Mouse (Mus musculus) neural tube, embryonic 13.5 days (tissue): ENCODE results near the gene Sdf4. TPM values are rescaled to one million over a fixed set of nuclear protein-coding genes. Genes with fewer than 3 reads are reported as not detected.

ENCODE experiments used
- ATAC-seq: fragments of 200-750 bp; cut with Nextera tagmentation; 2 replicates; pipeline ENCODE4 v1.8.0; 2017; ENCODE audit warnings: low read depth, mild to moderate bottlenecking, moderate TSS enrichment, moderate library complexity
- H3K27ac ChIP-seq: fragments of 300-500 bp; sonication (generic); replicated peaks from 2 replicates; pipeline ENCODE4 v1.5.1; 2015; ENCODE audit warnings: moderate library complexity, mild to moderate bottlenecking, inconsistent platforms
- H3K27me3 ChIP-seq: fragments of 300-500 bp; sonication (generic); 2 replicates; pipeline ENCODE4 v1.6.1; 2015; ENCODE audit warnings: mild to moderate bottlenecking, inconsistent platforms
- H3K36me3 ChIP-seq: fragments of 300-500 bp; sonication (generic); 2 replicates; pipeline ENCODE4 v1.6.1; 2015; ENCODE audit warnings: mild to moderate bottlenecking, inconsistent platforms
- H3K4me1 ChIP-seq: fragments of 300-500 bp; sonication (generic); replicated peaks from 2 replicates; pipeline ENCODE4 v1.6.1; 2015; ENCODE audit warnings: inconsistent platforms
- H3K4me2 ChIP-seq: fragments of 300-500 bp; sonication (generic); 2 replicates; pipeline ENCODE4 v1.6.1; 2015; ENCODE audit warnings: inconsistent platforms, mild to moderate bottlenecking, moderate library complexity
- H3K4me3 ChIP-seq: fragments of 300-500 bp; sonication (generic); 2 replicates; pipeline ENCODE4 v1.5.1; 2015; ENCODE audit warnings: mild to moderate bottlenecking, inconsistent platforms
- H3K9ac ChIP-seq: fragments of 300-500 bp; sonication (generic); 2 replicates; pipeline ENCODE4 v1.6.1; 2015; ENCODE audit warnings: moderate library complexity, mild to moderate bottlenecking, inconsistent platforms
- H3K9me3 ChIP-seq: fragments of 300-500 bp; sonication (generic); 2 replicates; pipeline ENCODE4 v1.6.1; 2016; ENCODE audit warnings: inconsistent platforms
- WGBS: fragments of 180-500 bp; shearing (Covaris S2); methylation state at CpG from one replicate; pipeline ENCODE4 v1.1.7; 2015; 5-methylcytosine and 5-hydroxymethylcytosine counted together
- polyA plus RNA-seq: library from polyadenylated mRNA; unstranded; fragments of >200 nt; fragmentation: Nextera tagmentation; extraction: Ambion mirVana; gene quantifications from 2 replicates; pipeline ENCODE4 v1.2.1, GENCODE M21; 2015

Gene Sdf4
- polyA plus RNA-seq, 1 experiment from 2014 or later, result 132 TPM

- Histone ChIP-seq H3K9me3 (no peaks in the 10 kb centered on the region), H3K4me2 (no peak overlapping the region), H3K9ac (no peak overlapping the region), H3K4me3 (no peak overlapping the region), H3K27me3 (no peaks in the 10 kb centered on the region), H3K36me3 (peaks cover 16% of the 10 kb centered on the region), H3K27ac (no peak overlapping the region), H3K4me1 (no peaks in the 10 kb centered on the region)
- 78% methylated on average over 5 of the region's 5 CpGs for WGBS
- no peak for ATAC-seq
Observed at GRCm38 (mm10) chr4:155970286-155970685, 22.4 kb upstream of the Sdf4 start.

- Histone ChIP-seq H3K27ac (no peak overlapping the region), H3K4me3 (no peak overlapping the region), H3K4me2 (no peak overlapping the region), H3K27me3 (no peaks in the 10 kb centered on the region), H3K36me3 (no peaks in the 10 kb centered on the region), H3K9ac (no peak overlapping the region), H3K9me3 (peaks cover 2% of the 10 kb centered on the region; the same call in 1 of the 2 replicates), H3K4me1 (no peaks in the 10 kb centered on the region)
- ATAC-seq, result no peak
- WGBS, result 65% methylated on average over 6 of the region's 6 CpGs
Observed at GRCm38 (mm10) chr4:155972651-155973050, 20.0 kb upstream of the Sdf4 start.

- no peak overlapping the region for H3K9ac ChIP-seq
- H3K4me3 ChIP-seq, result no peak overlapping the region
- no peak overlapping the region for H3K4me2 ChIP-seq
- no peaks in the 10 kb centered on the region for H3K36me3 ChIP-seq
- H3K9me3 ChIP-seq, result peaks cover 2% of the 10 kb centered on the region; the same call in 1 of the 2 replicates
- ATAC-seq, result no peak
- no peaks in the 10 kb centered on the region for H3K4me1 ChIP-seq
- 77% methylated on average over 2 of the region's 2 CpGs for WGBS
- H3K27me3 ChIP-seq, result no peaks in the 10 kb centered on the region
- H3K27ac ChIP-seq, result no peak overlapping the region
Observed at GRCm38 (mm10) chr4:155973239-155973638, 19.4 kb upstream of the Sdf4 start.

DNA sequence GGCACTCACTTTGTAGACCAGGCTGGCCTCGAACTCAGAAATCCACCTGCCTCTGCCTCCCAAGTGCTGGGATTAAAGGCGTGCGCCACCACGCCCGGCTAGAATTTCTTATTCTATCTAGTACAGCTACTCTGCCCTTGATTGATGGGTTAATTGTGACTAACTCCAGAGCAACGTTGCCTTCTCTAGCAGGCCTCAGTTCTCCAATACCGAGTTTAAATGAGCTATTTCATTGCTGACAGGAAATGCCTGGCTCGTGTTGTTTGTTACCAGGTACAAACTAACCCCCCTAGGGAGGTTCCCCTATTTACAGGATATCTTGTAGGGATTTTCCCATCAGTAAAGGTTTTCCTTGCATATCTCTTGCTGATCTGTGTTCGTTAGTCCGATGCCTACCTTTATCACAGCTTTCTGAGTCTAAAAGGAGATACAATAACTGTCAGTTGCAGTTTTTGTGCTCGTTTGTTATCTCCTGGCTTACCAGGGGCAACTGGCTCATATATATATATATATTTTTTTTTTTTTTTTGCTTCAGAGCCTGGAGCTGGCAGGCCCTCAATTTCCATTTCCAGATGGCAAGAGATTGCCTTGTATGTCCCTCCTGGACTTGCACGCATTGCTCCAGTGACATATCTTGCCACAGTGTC is 11.1 kb upstream of the Sdf4 start:
- Histone ChIP-seq H3K27me3 (no peaks in the 10 kb centered on the region), H3K4me1 (0 out of 2 replicates have a peak, but pooled peaks cover 8% of the 10 kb centered on the region), H3K36me3 (no peaks in the 10 kb centered on the region), H3K9me3 (peaks cover 2% of the 10 kb centered on the region; the same call in 1 of the 2 replicates), H3K27ac (no peak overlapping the region), H3K4me3 (no peak overlapping the region), H3K9ac (no peak overlapping the region), H3K4me2 (no peak overlapping the region)
- no peak for ATAC-seq
- 79% methylated on average over 12 of the region's 12 CpGs for WGBS

DNA sequence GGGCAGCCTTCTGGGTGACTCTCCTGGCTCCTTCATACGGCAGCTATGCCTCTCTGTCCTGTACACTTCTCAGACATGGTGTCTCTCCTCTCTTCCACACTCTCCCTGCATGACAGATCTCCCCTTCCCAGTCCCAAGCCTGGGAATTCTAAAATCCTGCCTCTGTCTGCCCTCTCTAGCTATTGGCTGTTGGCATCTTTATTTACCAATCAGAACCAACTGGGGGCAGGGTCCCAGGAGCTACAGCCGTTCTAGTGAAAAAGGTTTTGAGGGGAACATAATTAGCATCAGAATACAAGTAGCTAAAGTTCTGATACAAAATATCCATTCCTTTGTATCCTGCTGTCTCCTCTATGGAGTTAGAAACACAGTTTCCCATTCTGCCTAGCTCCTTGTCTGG is 8.9 kb upstream of the Sdf4 start:
- no peak for ATAC-seq
- WGBS, result 16% methylated on average over 2 of the region's 2 CpGs
- Histone ChIP-seq H3K4me3 (no peak overlapping the region), H3K4me1 (0 out of 2 replicates have a peak, but pooled peaks cover 8% of the 10 kb centered on the region), H3K4me2 (no peak overlapping the region), H3K9me3 (no peaks in the 10 kb centered on the region), H3K9ac (no peak overlapping the region), H3K27ac (no peak overlapping the region), H3K27me3 (no peaks in the 10 kb centered on the region), H3K36me3 (no peaks in the 10 kb centered on the region)

- Histone ChIP-seq H3K27me3 (no peaks in the 10 kb centered on the region), H3K4me2 (peak overlapping the region; percentile 99), H3K36me3 (peaks cover 4% of the 10 kb centered on the region; the same call in 1 of the 2 replicates), H3K9ac (peak overlapping the region; percentile 83), H3K27ac (peak overlapping the region; percentile 95), H3K4me3 (peak overlapping the region; percentile 76), H3K9me3 (no peaks in the 10 kb centered on the region), H3K4me1 (peaks cover 46% of the 10 kb centered on the region)
- ATAC-seq, result 0 out of 2 replicates have a peak, but pooled peaks have one; percentile 0
- WGBS, result 90% methylated on average over 22 of the region's 22 CpGs
Observed at GRCm38 (mm10) chr4:155991211-155991907, 1.3 kb upstream of the Sdf4 start.

DNA sequence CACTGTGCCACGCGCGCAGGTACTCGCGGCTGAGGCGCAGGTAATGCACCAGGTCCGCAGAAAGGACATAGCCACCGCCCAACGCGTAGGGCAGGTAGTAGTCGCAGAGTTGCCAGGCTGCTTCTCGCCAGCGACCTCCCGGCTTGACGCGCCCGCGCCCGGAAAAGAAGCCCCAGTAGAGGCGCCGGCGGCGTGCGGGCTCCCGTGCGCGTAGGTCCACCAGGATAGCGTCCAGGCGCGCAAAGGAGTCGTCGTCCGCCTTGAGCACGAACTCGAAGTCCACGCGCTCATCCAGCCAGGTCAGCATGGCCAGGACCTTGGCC is 803 bp upstream of the Sdf4 start:
- WGBS, result 30% methylated on average over 37 of the region's 37 CpGs
- ATAC-seq, result peak; percentile 14; the same call in 1 of the 2 replicates

GRCm38 (mm10) chr4:155992906-155993547 is 355 bp downstream of the Sdf4 start:
- peak; percentile 87 for ATAC-seq
- Histone ChIP-seq H3K27ac (peak overlapping the region; percentile 96), H3K4me2 (peak overlapping the region; percentile 78), H3K4me3 (peak overlapping the region; percentile 76), H3K4me1 (peaks cover 49% of the 10 kb centered on the region), H3K36me3 (peaks cover 21% of the 10 kb centered on the region), H3K9ac (peak overlapping the region; percentile 78), H3K9me3 (no peaks in the 10 kb centered on the region), H3K27me3 (no peaks in the 10 kb centered on the region)
- WGBS, result 0% methylated on average over 70 of the region's 70 CpGs

More for the DNA sequence above, 803 bp upstream of the Sdf4 start:
- Histone ChIP-seq H3K9ac (peak overlapping the region; percentile 83), H3K36me3 (peaks cover 9% of the 10 kb centered on the region), H3K4me1 (peaks cover 49% of the 10 kb centered on the region), H3K27me3 (no peaks in the 10 kb centered on the region), H3K4me3 (peak overlapping the region; percentile 76), H3K27ac (peak overlapping the region; percentile 95), H3K9me3 (no peaks in the 10 kb centered on the region), H3K4me2 (peak overlapping the region; percentile 99)

DNA sequence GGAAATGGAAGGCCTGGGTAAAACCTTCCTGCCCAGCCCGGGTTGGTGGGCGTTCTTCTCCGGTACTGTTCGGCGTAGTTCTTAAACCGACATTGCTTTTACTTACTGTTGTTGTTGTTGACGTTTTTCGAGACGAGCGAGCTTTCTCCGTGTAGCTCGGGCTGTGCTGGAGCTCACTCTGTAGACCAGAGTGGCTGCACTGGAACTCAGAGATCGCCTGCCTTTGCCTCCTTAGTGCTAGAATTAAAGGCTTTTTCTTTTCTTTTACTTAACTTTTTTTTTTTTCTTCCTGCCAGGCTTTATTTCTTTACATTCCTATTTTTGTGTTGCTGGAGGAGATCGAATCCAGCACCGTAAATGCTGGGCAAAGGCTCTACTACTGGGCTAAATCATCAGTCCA is 934 bp downstream of the Sdf4 start:
- Histone ChIP-seq H3K36me3 (peaks cover 26% of the 10 kb centered on the region), H3K9me3 (no peaks in the 10 kb centered on the region), H3K27ac (peak overlapping the region; percentile 96), H3K27me3 (no peaks in the 10 kb centered on the region), H3K4me2 (peak overlapping the region; percentile 78), H3K4me1 (peaks cover 49% of the 10 kb centered on the region), H3K9ac (peak overlapping the region; percentile 78), H3K4me3 (peak overlapping the region; percentile 76)
- no peak; the same call in 1 of the 2 replicates for ATAC-seq
- 5% methylated on average over 15 of the region's 15 CpGs for WGBS

DNA sequence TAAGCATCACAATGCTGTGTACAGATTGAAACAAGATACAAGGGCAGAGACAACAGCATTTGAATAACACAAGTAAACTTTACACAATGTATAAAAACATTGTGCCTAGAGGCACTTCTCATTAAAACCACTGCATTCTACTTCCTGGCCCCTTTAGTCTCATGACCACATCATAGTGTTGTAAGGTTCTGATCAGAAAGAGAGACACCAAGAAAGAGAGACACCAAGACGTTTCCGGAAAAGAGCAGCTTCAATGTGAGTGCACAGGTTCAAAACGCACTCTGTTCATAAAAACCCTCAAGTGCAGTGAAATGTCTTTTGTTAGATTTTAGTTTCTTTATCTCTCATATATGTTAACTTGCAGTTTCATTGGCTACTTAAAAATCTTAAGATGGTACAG is 11.4 kb downstream of the Sdf4 start:
- H3K4me1 ChIP-seq, result no peaks in the 10 kb centered on the region
- H3K4me2 ChIP-seq, result no peak overlapping the region
- WGBS, result 93% methylated on average over 3 of the region's 3 CpGs
- no peak for ATAC-seq
- no peak overlapping the region for H3K4me3 ChIP-seq
- H3K9ac ChIP-seq, result no peak overlapping the region
- H3K36me3 ChIP-seq, result peaks cover 94% of the 10 kb centered on the region
- H3K27ac ChIP-seq, result no peak overlapping the region
- no peaks in the 10 kb centered on the region for H3K9me3 ChIP-seq
- no peaks in the 10 kb centered on the region for H3K27me3 ChIP-seq

GRCm38 (mm10) chr4:156008369-156008768 is 15.7 kb downstream of the Sdf4 start:
- Histone ChIP-seq H3K4me1 (no peaks in the 10 kb centered on the region), H3K4me3 (no peak overlapping the region), H3K27ac (no peak overlapping the region), H3K27me3 (no peaks in the 10 kb centered on the region), H3K9me3 (no peaks in the 10 kb centered on the region), H3K9ac (no peak overlapping the region), H3K4me2 (no peak overlapping the region), H3K36me3 (peaks cover 95% of the 10 kb centered on the region)
- WGBS, result 95% methylated on average over 4 of the region's 4 CpGs
- ATAC-seq, result no peak

- no peak for ATAC-seq
- Histone ChIP-seq H3K27me3 (no peaks in the 10 kb centered on the region), H3K27ac (no peak within 1 kb of the TSS), H3K4me2 (no peak within 1 kb of the TSS), H3K9me3 (no peaks in the 10 kb centered on the region), H3K36me3 (peaks cover 79% of the 10 kb centered on the region), H3K9ac (no peak within 1 kb of the TSS), H3K4me3 (no peak within 1 kb of the TSS), H3K4me1 (no peaks in the 10 kb centered on the region)
- WGBS, result 90% methylated on average over 8 of the region's 8 CpGs
Observed at GRCm38 (mm10) chr4:156013637-156014036, 21.0 kb downstream of the Sdf4 start, which contains the start of gene Tnfrsf4. Gene Tnfrsf4, plus strand, starts transcription at chr4:156013843.
